Mouse (Mus musculus): Measurements from ENCODE around the gene H2-DMb1.

The H2-DMb1 gene

GRCm38 (mm10) chr17:34144960-34145371 is 7.9 kb upstream of the H2-DMb1 start:
- DNase-seq (ENCODE audit: low spot score) = no peak

DNA sequence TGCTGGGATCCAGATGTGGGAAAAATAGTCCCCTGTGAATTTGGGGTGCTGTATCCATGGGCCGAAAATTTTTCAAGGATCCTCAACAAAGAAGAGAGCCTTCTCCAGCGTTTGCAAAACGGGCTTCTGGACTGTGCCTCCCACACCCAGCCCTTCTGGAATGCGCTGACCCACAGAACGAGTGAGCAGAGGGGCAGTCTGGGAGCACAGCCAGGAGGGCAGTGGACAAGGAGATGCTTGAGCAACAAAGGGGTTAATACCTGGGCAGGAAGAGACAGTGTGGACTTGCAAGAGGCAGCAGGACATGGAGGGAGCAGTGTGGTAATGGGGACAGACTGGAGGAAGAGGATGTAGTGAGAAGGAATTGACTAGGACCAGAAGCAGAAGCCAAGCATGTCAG is 2.7 kb downstream of the H2-DMb1 start:
- DNase-seq (ENCODE audit: low spot score) = no peak

- DNase-seq (ENCODE audit: low spot score) = no peak
Measured at GRCm38 (mm10) chr17:34164202-34164895, 11.5 kb downstream of the H2-DMb1 start.

DNA sequence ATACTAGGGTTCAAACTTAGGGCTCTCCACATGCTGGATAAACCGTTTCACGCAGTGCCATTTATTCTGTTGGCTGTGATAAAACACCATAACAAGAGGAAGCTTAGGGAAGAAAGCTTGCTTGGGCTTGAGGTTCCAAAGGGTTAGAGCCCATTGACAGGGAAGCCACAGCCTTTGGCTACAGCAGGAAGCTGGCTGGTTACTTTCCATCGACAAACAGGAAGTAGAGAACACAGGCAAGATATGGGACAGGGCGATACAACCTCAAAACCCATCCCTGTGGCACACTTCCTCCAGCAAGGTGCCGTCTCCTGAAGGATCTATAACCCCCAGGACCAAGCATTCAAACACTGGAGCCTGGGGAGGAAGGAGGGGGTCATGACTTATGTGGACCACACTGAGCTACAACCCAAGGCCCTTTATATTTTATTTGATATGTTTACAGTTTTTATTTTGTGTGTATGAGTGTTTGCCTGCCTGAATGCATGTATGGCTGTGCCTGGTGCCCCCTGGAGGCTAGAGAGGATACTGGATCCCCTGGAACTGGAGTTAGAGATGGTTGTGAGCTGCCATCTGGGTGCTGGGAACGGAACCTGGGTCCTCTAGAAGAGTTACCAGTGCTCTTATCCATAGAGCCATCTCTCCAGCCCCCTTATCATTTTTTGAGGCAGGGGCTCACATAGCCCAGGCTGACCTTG is 12.3 kb downstream of the H2-DMb1 start:
- DNase-seq (ENCODE audit: low spot score) = no peak

DNA sequence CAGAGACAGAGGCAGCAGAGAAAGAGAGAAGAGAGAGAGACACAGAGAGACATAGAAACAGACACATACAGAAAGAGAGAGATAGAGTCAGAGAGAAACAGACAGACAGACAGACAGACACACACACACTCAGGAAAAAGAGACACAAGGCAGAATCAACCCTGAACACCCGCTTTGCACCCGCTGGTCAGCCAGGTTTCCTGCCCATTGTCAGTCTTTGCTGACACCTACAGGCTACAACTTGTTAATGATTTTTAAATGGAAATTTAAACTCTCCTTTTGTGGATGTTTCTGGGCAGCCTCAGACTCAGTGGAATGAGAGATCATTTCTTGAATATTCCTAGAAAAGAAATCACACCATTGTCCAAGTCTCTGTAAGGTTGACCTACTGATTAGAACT is 16.4 kb downstream of the H2-DMb1 start:
- DNase-seq (ENCODE audit: low spot score) = no peak

DNA sequence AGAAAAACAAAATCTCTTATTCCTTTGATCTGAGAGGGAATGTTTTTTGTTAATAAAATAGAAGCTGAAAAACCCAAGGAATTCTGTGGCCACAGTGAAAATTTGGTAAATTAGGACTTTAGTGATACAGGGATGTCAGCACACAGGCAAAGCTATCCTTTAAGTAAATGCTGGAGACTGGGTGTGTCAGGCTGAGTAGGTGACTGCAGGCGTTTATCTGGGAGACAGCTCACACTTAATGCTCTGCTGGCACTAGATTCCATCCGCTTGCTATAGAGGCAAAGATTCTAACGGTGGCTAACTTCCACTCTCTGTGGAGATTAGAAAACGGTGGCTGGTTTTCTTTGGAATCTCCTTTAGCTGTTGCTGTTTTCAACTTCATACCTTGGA is 17.6 kb downstream of the H2-DMb1 start:
- DNase-seq (ENCODE audit: low spot score) = no peak

DNA sequence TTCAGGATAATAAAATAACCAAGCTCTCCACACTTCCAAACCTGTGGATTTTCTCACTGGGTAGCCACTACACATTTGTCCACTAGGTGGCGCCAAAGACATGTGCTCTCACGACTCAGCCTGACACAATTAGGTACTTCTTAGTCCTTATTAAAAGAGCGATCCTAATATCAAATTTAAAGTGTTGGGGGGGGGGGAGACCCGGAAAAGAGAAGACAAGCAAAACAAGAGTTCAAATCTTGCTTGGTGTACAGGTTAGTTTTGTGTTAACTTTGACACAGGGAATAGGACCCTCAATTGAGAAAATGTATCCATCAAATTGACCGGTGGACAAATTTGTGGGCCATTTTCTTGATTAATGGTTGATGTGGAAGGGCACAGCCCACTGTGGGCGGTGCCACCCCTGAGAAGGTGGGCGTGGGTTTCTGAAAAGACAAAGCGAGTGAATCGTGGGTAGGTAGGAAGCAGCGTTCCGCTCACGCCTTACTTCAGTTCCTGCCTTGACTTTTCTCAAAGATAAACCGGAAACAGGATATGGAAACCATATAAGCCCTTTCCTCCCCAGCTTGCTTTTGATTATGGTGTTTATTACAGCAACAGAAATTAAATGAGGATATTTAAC is 18.1 kb downstream of the H2-DMb1 start:
- peak; percentile 91 for DNase-seq (ENCODE audit: low spot score)

GRCm38 (mm10) chr17:34172528-34172927 is 19.7 kb downstream of the H2-DMb1 start:
- DNase-seq (ENCODE audit: low spot score) = no peak

- DNase-seq (ENCODE audit: low spot score) = no peak
Measured at GRCm38 (mm10) chr17:34174075-34174474, 21.2 kb downstream of the H2-DMb1 start.

GRCm38 (mm10) chr17:34177179-34177578 is 24.3 kb downstream of the H2-DMb1 start:
- DNase-seq (ENCODE audit: low spot score) = no peak

- DNase-seq (ENCODE audit: low spot score) = no peak
Measured at GRCm38 (mm10) chr17:34179019-34179418, 26.1 kb downstream of the H2-DMb1 start.

- DNase-seq (ENCODE audit: low spot score) = no peak
Measured at GRCm38 (mm10) chr17:34179913-34180859, 27.3 kb downstream of the H2-DMb1 start.

DNA sequence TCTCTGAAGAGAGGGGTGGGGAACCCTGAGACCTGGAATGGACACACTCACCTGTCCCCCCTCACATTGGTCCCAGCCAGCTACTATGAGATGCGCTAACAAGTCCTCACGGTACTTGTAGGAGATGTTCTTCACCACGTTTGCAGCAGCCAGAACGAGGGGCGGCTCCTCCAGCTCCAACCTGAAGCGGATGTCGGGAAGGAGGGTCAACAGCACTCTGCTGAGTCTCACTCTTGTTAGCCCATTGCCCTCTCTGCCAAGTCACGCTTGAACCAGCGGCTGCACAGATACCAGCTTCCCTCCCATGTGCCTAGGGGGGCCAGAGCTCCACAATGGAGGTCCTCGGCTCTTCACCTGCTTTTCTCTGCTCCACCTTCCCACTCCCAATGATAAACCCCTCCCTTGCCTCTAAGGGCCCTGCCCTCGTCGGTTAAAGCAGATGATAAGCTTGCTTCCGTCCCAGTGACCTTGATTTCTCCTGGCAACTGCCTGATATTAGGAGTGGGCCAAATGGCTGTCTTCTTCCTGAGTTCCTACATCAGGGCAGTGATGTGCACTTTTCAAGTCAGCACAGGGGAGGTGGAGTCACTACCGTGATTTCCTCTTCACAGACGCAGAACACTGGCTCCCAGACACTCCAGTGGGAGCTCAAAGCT is 30.8 kb downstream of the H2-DMb1 start:
- no peak for DNase-seq (ENCODE audit: low spot score)

GRCm38 (mm10) chr17:34185526-34185925 is 32.7 kb downstream of the H2-DMb1 start:
- DNase-seq (ENCODE audit: low spot score) = no peak

GRCm38 (mm10) chr17:34186885-34187260 is 34.0 kb downstream of the H2-DMb1 start:
- DNase-seq (ENCODE audit: low spot score) = no peak

- DNase-seq (ENCODE audit: low spot score) = peak; percentile 99
Measured at GRCm38 (mm10) chr17:34187261-34187916, 34.5 kb downstream of the H2-DMb1 start, which contains the start of the genes Tap1 and Psmb9. Tap1 (plus strand) TSS chr17:34187553. Psmb9 (minus strand) TSS chr17:34187764.

- no peak for DNase-seq (ENCODE audit: low spot score)
Measured at GRCm38 (mm10) chr17:34188010-34188409, 35.1 kb downstream of the H2-DMb1 start.

GRCm38 (mm10) chr17:34188986-34189385 is 36.1 kb downstream of the H2-DMb1 start:
- no peak for DNase-seq (ENCODE audit: low spot score)

DNA sequence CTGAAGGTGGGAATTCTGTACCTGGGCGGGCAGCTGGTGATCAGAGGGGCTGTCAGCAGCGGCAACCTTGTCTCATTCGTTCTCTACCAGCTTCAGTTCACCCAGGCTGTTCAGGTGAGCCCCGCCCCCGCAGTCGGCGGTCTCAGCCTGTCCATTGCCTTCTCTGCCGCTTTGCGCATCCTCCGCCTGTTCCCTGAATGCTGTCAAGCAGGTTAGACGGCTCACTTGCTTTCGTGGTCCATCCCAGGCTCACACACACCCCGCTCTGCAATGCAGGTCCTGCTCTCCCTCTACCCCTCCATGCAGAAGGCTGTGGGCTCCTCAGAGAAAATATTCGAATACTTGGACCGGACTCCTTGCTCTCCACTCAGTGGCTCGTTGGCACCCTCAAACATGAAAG is 40.0 kb downstream of the H2-DMb1 start:
- DNase-seq (ENCODE audit: low spot score) = no peak

- DNase-seq (ENCODE audit: low spot score) = no peak
Measured at GRCm38 (mm10) chr17:34193468-34193867, 40.6 kb downstream of the H2-DMb1 start.

DNA sequence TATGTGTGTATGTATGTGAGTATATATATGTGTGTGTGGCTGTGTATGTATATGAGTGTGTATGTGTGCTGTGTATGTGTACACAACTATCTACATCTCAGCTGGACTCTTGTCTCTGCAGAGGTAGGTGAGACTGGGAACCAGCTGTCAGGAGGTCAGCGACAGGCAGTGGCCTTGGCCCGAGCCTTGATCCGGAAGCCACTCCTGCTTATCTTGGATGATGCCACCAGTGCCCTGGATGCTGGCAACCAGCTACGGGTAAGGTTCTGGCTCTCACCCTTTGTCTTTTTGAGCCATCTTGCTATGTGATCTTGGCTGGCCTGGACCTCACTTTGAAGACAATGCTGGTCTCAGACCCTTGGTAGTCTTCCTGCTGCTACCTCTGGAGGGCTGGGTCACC is 41.9 kb downstream of the H2-DMb1 start:
- DNase-seq (ENCODE audit: low spot score) = no peak
